Mouse (Mus musculus) megakaryocyte, embryonic 14.5 days (primary cell): ENCODE data around the gene Ppp1ca. TPM values are rescaled to one million over a fixed set of nuclear protein-coding genes. Genes with fewer than 3 reads are reported as not detected.

Source experiments
- H3K27me3 ChIP-seq: replicated peaks from 2 replicates; pipeline ENCODE3; 2012; ENCODE audit warnings: inconsistent platforms
- H3K36me3 ChIP-seq: replicated peaks from 2 replicates; pipeline ENCODE3; 2012; ENCODE audit warnings: low read length, inconsistent platforms, mixed read lengths
- H3K4me1 ChIP-seq: 2 replicates; pipeline ENCODE4 v1.6.1; 2012; ENCODE audit warnings: inconsistent platforms
- H3K4me3 ChIP-seq: replicated peaks from 2 replicates; pipeline ENCODE3; 2012; ENCODE audit warnings: moderate library complexity, mild to moderate bottlenecking, inconsistent platforms
- H3K9me3 ChIP-seq: 2 replicates; pipeline ENCODE4 v1.6.1; 2012; ENCODE audit warnings: inconsistent platforms
- FLI1 ChIP-seq: IDR thresholded peaks from 2 replicates; pipeline ENCODE4 v1.6.1; 2012; ENCODE audit warnings: low read length, inconsistent platforms, mixed read lengths
- GATA1 ChIP-seq: IDR thresholded peaks from 3 replicates; pipeline ENCODE4 v1.6.1; 2012; ENCODE audit warnings: mixed read lengths, low read length, inconsistent platforms, borderline replicate concordance
- polyA plus RNA-seq: library from polyadenylated mRNA; stranded (reverse); fragments of >175 nt; gene quantifications from 2 replicates; pipeline ENCODE4 v1.2.3, GENCODE M21; 2012; ENCODE audit warnings: low replicate concordance; ENCODE audit not compliant: insufficient read depth

Gene Ppp1ca
- polyA plus RNA-seq, 1 experiment, result 792 TPM

DNA sequence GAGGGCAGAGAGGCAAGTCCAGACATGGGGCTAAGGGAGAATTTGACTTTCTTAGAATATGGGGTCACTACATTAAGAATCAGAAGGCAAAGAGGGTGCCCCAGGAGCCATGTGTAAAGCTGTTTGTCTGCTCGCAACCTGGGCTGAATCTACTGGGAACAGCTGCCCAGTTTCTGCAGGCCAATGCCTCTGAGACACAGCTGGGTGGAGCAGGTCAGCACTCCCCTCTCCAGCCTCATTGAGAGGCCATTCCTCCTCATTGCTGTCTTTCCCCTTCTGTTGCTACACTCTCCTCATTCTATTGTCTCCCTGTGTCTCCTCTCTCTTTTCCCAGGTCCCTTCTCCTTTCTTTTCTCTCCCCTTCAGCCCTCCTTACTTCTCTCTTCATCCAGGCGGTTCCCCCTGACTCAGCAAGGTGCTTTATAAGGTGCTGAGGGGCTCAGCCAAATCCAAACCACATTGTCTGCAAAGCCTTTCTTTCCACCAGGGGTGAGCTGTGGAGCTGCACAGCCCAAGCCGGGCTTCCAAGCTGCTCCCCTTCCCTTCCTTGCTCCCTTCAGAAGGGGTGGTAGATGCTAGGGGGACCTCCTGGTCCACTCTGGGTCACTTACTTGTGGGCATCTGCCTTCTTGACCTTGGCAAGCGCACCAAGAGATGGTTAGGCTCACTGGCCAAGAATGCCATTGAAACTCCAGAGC, 20.2 kb downstream of the Ppp1ca start:
- peaks cover 87% of the 10 kb centered on the region for H3K27me3 ChIP-seq
- no peak overlapping the region for H3K4me3 ChIP-seq
- H3K4me1 ChIP-seq, result peaks cover 61% of the 10 kb centered on the region
- no peaks in the 10 kb centered on the region for H3K9me3 ChIP-seq
- TF ChIP-seq FLI1, result no peak
- no peak for TF ChIP-seq GATA1
- H3K36me3 ChIP-seq, result no peaks in the 10 kb centered on the region

DNA sequence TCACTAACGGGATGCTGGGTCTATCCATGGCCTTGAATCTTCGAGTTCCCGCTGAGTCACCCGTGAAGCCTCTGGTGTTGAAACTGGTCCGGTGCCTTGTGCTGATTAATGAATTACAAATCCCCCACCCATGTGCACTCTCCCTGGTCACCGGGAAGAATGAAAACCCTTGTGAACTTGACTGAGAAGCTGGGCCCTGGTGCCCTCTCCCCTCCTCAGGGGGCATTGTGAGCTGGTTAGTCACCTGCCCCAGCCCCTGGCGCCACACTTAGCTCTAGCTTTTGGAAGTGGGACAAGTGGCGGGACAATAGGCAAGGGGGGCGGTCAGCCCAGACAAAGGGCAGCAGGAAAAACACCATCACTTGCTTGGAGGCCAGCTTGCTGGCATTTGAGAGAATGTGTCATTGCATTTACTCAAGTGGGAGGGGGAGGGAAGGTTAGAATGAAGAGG, 21.7 kb downstream of the Ppp1ca start:
- H3K36me3 ChIP-seq, result no peaks in the 10 kb centered on the region
- H3K27me3 ChIP-seq, result peaks cover 94% of the 10 kb centered on the region
- H3K4me3 ChIP-seq, result peak overlapping the region; percentile 81
- H3K4me1 ChIP-seq, result peaks cover 56% of the 10 kb centered on the region
- TF ChIP-seq FLI1 (no peak), GATA1 (no peak)
- no peaks in the 10 kb centered on the region for H3K9me3 ChIP-seq

DNA sequence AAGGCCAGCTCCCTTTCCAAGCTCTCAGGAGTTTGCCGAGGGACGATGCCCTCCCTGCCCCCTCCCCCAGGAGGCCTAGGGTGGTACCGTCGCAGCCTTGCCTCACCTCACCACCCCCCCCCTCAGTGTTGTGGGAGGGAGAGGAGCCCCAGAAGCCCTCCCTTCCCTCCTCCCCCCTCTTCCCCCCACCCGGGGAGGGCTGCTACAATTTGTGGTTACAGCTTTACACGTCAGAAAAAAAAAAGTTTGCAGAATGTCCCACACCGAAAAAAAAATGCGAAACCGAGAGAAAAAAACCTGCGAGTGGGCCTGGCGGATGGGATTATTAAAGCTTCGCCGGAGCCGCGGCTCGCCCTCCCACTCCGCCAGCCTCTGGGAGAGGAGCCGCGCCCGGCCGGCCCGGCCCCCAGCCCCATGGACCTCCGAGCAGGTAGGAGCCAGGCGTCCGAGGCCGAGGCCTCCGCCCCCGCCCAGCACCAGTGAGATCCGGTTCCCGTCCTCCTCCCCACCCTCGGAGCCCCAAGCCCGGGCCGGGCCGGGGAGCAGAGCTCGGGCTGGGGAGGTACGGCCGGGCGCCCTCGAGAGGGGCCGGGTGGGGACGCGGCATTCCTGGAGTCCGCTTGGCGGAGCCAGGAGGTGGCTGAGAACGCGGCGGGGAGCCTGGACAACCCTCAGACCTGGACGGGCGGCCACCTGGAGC, 22.4 kb downstream of the Ppp1ca start, which contains the start of the genes Clcf1 and AC109138.7:
Gene Clcf1 (plus strand): TSS at position 168 of the 700 bp plus-strand sequence.
Gene AC109138.7 (plus strand): TSS at position 287 of the 700 bp plus-strand sequence.
- no peaks in the 10 kb centered on the region for H3K36me3 ChIP-seq
- H3K27me3 ChIP-seq, result peaks cover 94% of the 10 kb centered on the region
- TF ChIP-seq GATA1 (no peak), FLI1 (no peak)
- H3K4me1 ChIP-seq, result peaks cover 56% of the 10 kb centered on the region
- peak within 1 kb of the TSS; percentile 89 for H3K4me3 ChIP-seq
- no peaks in the 10 kb centered on the region for H3K9me3 ChIP-seq

DNA sequence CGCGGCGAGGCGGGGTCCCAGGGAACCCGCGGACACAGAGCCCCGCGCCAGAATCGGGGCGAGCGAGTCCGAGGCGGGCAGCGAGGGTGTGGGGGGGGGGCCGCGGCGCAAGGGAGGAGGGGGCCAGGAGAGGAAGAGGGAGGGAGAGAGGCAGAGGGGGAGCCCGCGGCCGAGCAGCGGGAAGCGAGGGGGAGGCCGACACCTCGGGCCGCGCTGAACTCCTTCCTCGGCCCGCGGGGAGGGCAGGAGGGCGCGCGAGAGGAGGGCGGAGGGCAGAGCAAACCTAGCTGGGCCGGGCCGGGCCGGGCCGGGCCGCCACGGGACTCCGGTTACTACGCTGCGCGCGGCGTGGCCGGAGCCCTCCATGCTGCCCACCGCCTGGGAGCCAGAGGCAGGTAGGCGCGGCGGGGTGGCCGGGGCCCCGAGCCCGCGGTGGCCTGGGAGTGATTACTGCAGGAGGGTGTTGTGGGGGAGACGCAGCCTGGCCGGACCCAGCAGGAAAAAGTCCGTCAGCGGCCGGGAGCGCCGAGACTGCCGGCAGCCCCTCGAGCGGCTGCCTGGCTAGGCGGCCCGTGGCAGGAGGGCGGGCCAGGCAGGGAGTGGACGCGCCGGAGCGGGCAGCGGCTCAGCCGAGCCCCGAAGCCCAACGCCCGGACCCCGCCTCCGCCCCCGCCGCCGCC, 23.0 kb downstream of the Ppp1ca start:
- Histone ChIP-seq H3K36me3 (no peaks in the 10 kb centered on the region), H3K4me1 (peaks cover 60% of the 10 kb centered on the region), H3K9me3 (no peaks in the 10 kb centered on the region), H3K4me3 (peak overlapping the region; percentile 89), H3K27me3 (peaks cover 97% of the 10 kb centered on the region)
- TF ChIP-seq FLI1 (no peak), GATA1 (no peak)

DNA sequence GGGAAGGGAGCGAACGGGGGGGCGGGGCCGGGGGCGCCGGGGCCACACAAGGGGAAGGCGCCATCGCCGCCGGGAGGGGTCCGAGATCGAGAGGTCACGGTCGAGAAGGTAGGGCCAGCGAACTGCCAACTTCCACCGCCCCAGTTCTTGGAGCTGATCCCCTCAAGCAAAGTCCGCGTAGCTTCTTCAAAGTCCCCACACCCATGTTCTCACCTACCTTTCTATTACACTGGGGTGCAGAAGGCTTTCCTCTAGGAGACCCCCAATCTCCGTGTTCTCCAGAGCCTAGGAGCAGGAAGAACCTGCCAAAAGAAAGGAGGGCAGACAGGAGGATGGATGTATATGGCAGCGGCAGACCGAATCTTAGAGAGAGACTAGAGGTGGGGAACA, 23.6 kb downstream of the Ppp1ca start:
- H3K9me3 ChIP-seq, result no peaks in the 10 kb centered on the region
- peak overlapping the region; percentile 80 for H3K4me3 ChIP-seq

DNA sequence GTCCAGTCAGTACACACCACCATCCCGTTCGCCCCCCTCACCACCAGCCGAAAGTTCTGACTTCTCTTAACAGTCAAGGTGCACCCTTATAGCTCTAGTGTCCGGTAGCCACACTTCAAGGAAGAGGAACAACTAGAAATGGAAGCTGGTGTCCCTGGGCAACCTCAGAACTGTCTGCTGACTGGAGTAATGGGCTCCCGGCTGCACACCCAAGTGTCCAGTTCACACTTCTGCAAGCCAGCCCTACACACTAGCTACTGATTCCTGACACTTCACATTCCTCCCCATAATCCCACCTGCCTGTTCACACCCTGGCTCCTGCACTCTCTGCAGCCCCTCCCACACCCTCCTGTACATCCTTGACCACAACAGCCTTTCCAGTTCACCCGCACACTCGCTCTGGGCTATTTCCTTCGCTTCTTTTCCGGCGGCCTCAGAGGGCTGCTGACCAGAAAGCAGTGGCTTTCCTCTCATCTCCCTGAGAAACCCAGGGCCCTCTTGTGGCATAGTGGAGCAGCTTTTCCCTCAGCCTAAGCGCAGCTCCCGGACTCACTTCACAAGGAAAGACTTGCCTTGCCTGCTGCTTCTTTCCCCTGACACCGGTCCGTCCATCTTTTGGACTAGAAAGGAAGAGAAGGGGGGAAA, 24.3 kb downstream of the Ppp1ca start:
- peaks cover 98% of the 10 kb centered on the region for H3K27me3 ChIP-seq
- no peaks in the 10 kb centered on the region for H3K36me3 ChIP-seq
- H3K4me3 ChIP-seq, result peak overlapping the region; percentile 43
- peaks cover 73% of the 10 kb centered on the region for H3K4me1 ChIP-seq
- TF ChIP-seq FLI1 (no peak), GATA1 (no peak)
- H3K9me3 ChIP-seq, result no peaks in the 10 kb centered on the region

More for the DNA sequence above, 23.6 kb downstream of the Ppp1ca start:
- TF ChIP-seq GATA1, result no peak
- no peak for TF ChIP-seq FLI1
- H3K27me3 ChIP-seq, result peaks cover 97% of the 10 kb centered on the region
- H3K36me3 ChIP-seq, result no peaks in the 10 kb centered on the region
- peaks cover 66% of the 10 kb centered on the region for H3K4me1 ChIP-seq

DNA sequence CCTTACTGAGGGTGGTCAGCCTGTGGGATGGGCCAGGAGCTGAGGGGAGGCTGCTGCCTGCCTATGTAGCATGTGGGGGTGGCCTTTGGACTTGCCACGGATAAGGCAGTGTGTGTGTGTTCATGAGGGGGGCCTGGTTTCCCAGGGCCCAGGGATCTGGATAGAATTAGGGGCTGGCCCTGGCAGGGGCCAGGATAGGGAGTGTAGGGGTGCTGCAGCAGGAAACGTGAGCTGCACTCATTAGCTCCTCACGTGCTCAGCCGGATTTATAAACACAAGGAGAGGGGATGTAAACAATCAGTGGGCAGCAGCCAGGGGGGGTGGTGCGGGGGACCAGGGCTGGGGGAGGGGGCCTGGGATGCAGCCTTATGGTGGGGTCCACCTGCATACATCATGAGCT, 25.3 kb downstream of the Ppp1ca start:
- Histone ChIP-seq H3K4me3 (no peak overlapping the region), H3K27me3 (peaks cover 98% of the 10 kb centered on the region), H3K36me3 (no peaks in the 10 kb centered on the region), H3K9me3 (no peaks in the 10 kb centered on the region), H3K4me1 (peaks cover 79% of the 10 kb centered on the region)
- no peak for TF ChIP-seq GATA1
- no peak for TF ChIP-seq FLI1

DNA sequence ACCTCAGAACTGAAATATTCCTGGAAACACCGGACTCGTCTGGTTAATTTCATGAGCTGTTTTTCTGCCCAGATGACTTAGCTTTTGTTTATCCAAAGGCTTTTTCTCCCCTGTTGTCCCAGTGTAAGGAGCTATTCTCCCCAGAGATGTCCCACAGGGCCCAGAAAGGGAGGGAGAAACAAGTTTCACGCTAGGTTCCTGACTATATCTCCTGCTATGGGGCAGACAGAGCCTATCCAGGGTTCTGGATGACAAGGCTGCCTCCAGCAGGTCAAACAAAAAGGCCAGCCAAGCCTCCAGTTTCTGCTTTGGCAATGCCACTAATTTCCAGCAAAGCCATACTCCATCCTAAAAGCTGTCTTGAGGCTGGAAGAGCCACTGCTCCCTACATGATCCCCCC, 26.0 kb downstream of the Ppp1ca start:
- Histone ChIP-seq H3K36me3 (no peaks in the 10 kb centered on the region), H3K27me3 (peaks cover 93% of the 10 kb centered on the region), H3K4me3 (no peak overlapping the region), H3K4me1 (peaks cover 82% of the 10 kb centered on the region), H3K9me3 (no peaks in the 10 kb centered on the region)
- TF ChIP-seq GATA1 (no peak), FLI1 (no peak)

DNA sequence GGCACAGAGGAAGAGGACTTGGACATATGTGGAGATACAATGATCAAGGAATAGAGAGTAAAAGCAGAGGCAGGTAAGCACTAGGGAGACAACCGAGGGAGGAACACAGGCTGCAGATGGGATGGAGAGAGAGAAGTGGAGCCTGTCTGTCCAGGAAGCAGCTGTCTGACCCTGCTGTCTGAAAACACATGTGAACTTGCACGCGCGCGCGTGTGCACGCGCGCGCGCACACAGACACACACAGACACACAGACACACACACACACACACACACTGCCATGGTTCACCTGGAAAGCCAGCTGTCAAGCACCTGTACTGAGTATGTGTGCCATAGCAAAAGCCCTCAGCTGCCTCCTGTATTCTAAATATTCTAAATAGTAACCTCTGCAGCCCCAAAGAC, 26.4 kb downstream of the Ppp1ca start:
- Histone ChIP-seq H3K27me3 (peaks cover 89% of the 10 kb centered on the region), H3K36me3 (no peaks in the 10 kb centered on the region), H3K9me3 (no peaks in the 10 kb centered on the region), H3K4me1 (peaks cover 82% of the 10 kb centered on the region), H3K4me3 (no peak overlapping the region)
- TF ChIP-seq GATA1 (no peak), FLI1 (no peak)
